Mouse (Mus musculus) midbrain, postnatal 0 days (tissue): ENCODE measurements at regions not wholly inside any gene's neighbourhood (a gene's known extent, or its start where the extent isn't known, plus 50 kb on each side); places are given as distances from the start of the nearest gene placed in this dataset.

Experiments
- ATAC-seq: fragments of 200-750 bp; cut with Nextera tagmentation; 2 replicates; pipeline ENCODE4 v1.8.0; 2017; ENCODE audit warnings: moderate number of reproducible peaks, mild to moderate bottlenecking, moderate TSS enrichment, moderate library complexity; ENCODE audit not compliant: low FRiP score
- DNase-seq: peaks from one replicate; pipeline ENCODE4 v3.0.0-alpha.2; 2015; ENCODE audit warnings: low spot score
- H3K27ac ChIP-seq: fragments of 300-500 bp; sonication (generic); 2 replicates; pipeline ENCODE4 v1.5.1; 2014; ENCODE audit warnings: low read depth, mild to moderate bottlenecking, low read length, mixed read lengths
- H3K27me3 ChIP-seq: fragments of 300-500 bp; sonication (generic); 2 replicates; pipeline ENCODE4 v1.6.1; 2014; ENCODE audit warnings: low read length, control low read depth, mixed read lengths; ENCODE audit not compliant: insufficient read depth
- H3K36me3 ChIP-seq: fragments of 300-500 bp; sonication (generic); 2 replicates; pipeline ENCODE4 v1.6.1; 2014; ENCODE audit warnings: low read length, control low read depth, mixed read lengths; ENCODE audit not compliant: insufficient read depth
- H3K4me1 ChIP-seq: fragments of 300-500 bp; sonication (generic); 2 replicates; pipeline ENCODE4 v1.6.1; 2014; ENCODE audit warnings: mild to moderate bottlenecking, control low read depth, antibody characterized with exemption, low read length, mixed read lengths; ENCODE audit not compliant: insufficient read depth
- H3K4me2 ChIP-seq: fragments of 300-500 bp; sonication (generic); 2 replicates; pipeline ENCODE4 v1.6.1; 2014; ENCODE audit warnings: low read depth, mild to moderate bottlenecking, low read length, mixed read lengths; ENCODE audit not compliant: poor library complexity, severe bottlenecking
- H3K4me3 ChIP-seq: fragments of 300-500 bp; sonication (generic); 2 replicates; pipeline ENCODE4 v1.5.1; 2014; ENCODE audit warnings: low read depth, mild to moderate bottlenecking, low read length, moderate library complexity
- H3K9ac ChIP-seq: fragments of 300-500 bp; sonication (generic); replicated peaks from 2 replicates; pipeline ENCODE4 v1.6.1; 2014; ENCODE audit warnings: mild to moderate bottlenecking, low read length, moderate library complexity, mixed read lengths; ENCODE audit not compliant: poor library complexity, severe bottlenecking
- H3K9me3 ChIP-seq: fragments of 300-500 bp; sonication (generic); 2 replicates; pipeline ENCODE4 v1.6.1; 2016; ENCODE audit warnings: low read length, control low read depth
- CTCF ChIP-seq: IDR thresholded peaks from 2 replicates; pipeline ENCODE4 v1.5.1; 2016; ENCODE audit warnings: antibody characterized with exemption, mild to moderate bottlenecking
- WGBS: fragments of 180-500 bp; shearing (Covaris S2); extraction: QIAGEN DNeasy Blood & Tissue Kit; methylation state at CpG from one replicate; pipeline ENCODE4 v1.1.7; 2014; 5-methylcytosine and 5-hydroxymethylcytosine counted together
- microRNA-seq: library from miRNA; unstranded; fragments of <30 nt; microRNA quantifications from one replicate; pipeline ENCODE4, GENCODE M21; 2016; ENCODE audit warnings: borderline number of aligned reads

DNA sequence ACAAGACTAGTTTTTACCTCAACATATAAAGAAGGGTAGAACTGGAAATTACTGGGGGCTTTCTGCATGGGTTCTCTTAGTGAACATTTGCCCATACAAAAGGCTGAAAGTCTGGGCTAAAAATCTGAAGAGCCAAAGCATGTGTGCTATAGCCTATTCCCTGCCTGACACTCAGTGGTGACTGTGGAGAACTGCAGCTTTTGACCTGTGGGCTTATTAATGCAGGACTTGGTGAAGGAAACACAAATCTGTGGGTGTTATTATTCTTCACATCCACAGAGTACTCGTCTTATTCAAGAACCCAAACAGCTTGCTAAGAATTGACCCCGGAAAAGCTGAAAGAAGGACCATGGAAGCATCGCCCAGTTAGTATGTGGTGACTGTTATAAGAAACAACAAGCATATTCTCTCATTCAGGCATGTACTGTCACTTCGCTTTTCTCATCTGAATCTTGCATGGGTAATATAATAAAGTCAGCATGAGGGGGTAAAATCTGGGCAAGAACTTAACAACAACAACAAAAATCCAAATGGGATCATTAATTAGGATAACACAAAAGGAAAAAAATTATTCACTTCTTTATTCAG is 77.2 kb upstream of the Cypt12 start:
- H3K4me2 ChIP-seq = no peak overlapping the region
- no peak overlapping the region for H3K9ac ChIP-seq
- no peaks in the 10 kb centered on the region for H3K36me3 ChIP-seq
- H3K27me3 ChIP-seq = no peaks in the 10 kb centered on the region
- no peaks in the 10 kb centered on the region for H3K4me1 ChIP-seq
- 45% methylated on average over 4 of the region's 4 CpGs for WGBS
- H3K4me3 ChIP-seq = no peak overlapping the region
- no peak overlapping the region for H3K27ac ChIP-seq
- ATAC-seq = peak; percentile 90
- peak; percentile 92 for TF ChIP-seq CTCF
- H3K9me3 ChIP-seq = no peaks in the 10 kb centered on the region
- peak; percentile 77 for DNase-seq

DNA sequence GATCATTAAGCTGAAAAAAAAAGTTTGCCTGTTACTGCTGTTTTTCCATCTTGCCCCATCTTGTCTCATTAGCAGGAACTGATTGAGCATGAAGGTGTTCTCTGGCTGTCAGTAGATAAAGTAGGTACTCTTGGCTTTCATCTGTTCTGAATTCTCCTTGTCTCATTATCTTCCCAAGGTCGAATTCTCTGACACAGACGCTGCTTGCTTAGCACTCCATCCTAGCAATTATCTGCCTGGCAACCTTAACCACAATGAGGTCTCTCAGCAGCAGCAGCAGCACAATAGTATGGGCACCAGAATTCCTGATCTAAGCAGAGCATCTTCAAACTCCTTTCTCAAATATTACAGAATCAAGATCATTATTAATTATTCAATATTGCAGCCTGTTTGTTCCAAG is 52.3 kb upstream of the Cypt12 start:
- Histone ChIP-seq H3K27ac (no peak overlapping the region), H3K4me1 (no peaks in the 10 kb centered on the region), H3K36me3 (no peaks in the 10 kb centered on the region), H3K27me3 (no peaks in the 10 kb centered on the region), H3K4me2 (no peak overlapping the region), H3K9ac (no peak overlapping the region), H3K4me3 (no peak overlapping the region), H3K9me3 (no peaks in the 10 kb centered on the region)
- TF ChIP-seq CTCF = no peak
- DNase-seq (peak; percentile 41), ATAC-seq (peak; percentile 64)
- WGBS = 53% methylated on average over 2 of the region's 2 CpGs

DNA sequence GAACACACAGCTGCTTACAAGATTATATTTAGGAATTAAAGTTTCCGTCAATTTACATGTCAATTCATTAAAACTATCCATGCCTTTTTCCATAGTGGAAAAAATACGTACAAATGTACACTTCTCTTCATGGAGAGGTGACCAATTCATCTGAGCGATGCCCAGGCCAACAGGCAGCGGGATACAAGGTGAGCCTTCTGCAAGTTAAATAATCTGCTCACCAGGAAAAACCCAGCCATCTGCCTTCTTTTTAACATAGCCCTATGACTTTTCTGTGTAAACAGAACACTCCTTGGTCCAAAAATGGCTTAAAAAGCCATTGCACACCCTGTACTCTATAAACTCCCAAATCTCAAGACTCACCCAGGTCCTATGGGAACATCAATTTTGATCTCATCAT is 51.5 kb upstream of the Cypt12 start:
- Histone ChIP-seq H3K4me2 (no peak overlapping the region), H3K9ac (no peak overlapping the region), H3K4me1 (no peaks in the 10 kb centered on the region), H3K9me3 (no peaks in the 10 kb centered on the region), H3K4me3 (no peak overlapping the region), H3K36me3 (no peaks in the 10 kb centered on the region), H3K27ac (no peak overlapping the region), H3K27me3 (no peaks in the 10 kb centered on the region)
- no peak for ATAC-seq
- DNase-seq = no peak
- 92% methylated on average over 4 of the region's 4 CpGs for WGBS
- TF ChIP-seq CTCF = no peak

Small RNAs in the stretch of these regions (microRNA-seq; reads per million reads assigned to microRNA genes)
- gene Mir124a-2 = 4.7 reads per million, percentile 10 among the genes with 10 or more reads in this experiment
